Mouse (Mus musculus): ENCODE data around the gene Zp1. TPM values are rescaled to one million over a fixed set of nuclear protein-coding genes. Genes with fewer than 3 reads are reported as not detected.

Zp1 gene
- total RNA-seq, 2 experiments from 2014 or later, result not detected

- DNase-seq (ENCODE audit: low spot score in 2 of 2), result no peak
Observed at GRCm38 (mm10) chr19:10926123-10926621, 5.7 kb upstream of the Zp1 start.

- no peak for DNase-seq (ENCODE audit: low spot score in 2 of 2)
Observed at GRCm38 (mm10) chr19:10924220-10924619, 3.8 kb upstream of the Zp1 start.

- DNase-seq (ENCODE audit: low spot score in 2 of 2), result no peak
Observed at GRCm38 (mm10) chr19:10921058-10921457, 626 bp upstream of the Zp1 start.

GRCm38 (mm10) chr19:10918321-10918991 lies 2.0 kb downstream of the Zp1 start:
- no peak for DNase-seq (ENCODE audit: low spot score in 2 of 2)

- DNase-seq (ENCODE audit: low spot score in 2 of 2), result no peak
Observed at GRCm38 (mm10) chr19:10916506-10916905, 3.9 kb downstream of the Zp1 start.

GRCm38 (mm10) chr19:10914870-10915269 lies 5.6 kb downstream of the Zp1 start:
- DNase-seq (ENCODE audit: low spot score in 2 of 2), result no peak

- no peak for DNase-seq (ENCODE audit: low spot score in 2 of 2)
Observed at GRCm38 (mm10) chr19:10914291-10914690, 6.1 kb downstream of the Zp1 start.

- no peak for DNase-seq (ENCODE audit: low spot score in 2 of 2)
Observed at GRCm38 (mm10) chr19:10909087-10909721, 11.2 kb downstream of the Zp1 start.

GRCm38 (mm10) chr19:10907891-10908290 lies 12.5 kb downstream of the Zp1 start:
- DNase-seq (ENCODE audit: low spot score in 2 of 2), result peak; percentile 48 to 59

- no peak for DNase-seq (ENCODE audit: low spot score in 2 of 2)
Observed at GRCm38 (mm10) chr19:10905728-10906000, 14.8 kb downstream of the Zp1 start.

- peak; percentile 42 to 60 for DNase-seq (ENCODE audit: low spot score in 2 of 2)
Observed at GRCm38 (mm10) chr19:10904927-10905727, 15.3 kb downstream of the Zp1 start.

GRCm38 (mm10) chr19:10904512-10904911 lies 15.9 kb downstream of the Zp1 start:
- no peak for DNase-seq (ENCODE audit: low spot score in 2 of 2)

GRCm38 (mm10) chr19:10901046-10901445 lies 19.4 kb downstream of the Zp1 start:
- no peak for DNase-seq (ENCODE audit: low spot score in 2 of 2)

- DNase-seq (ENCODE audit: low spot score in 2 of 2), result no peak
Observed at GRCm38 (mm10) chr19:10900315-10900714, 20.1 kb downstream of the Zp1 start.

- no peak for DNase-seq (ENCODE audit: low spot score in 2 of 2)
Observed at GRCm38 (mm10) chr19:10897491-10897890, 22.9 kb downstream of the Zp1 start.

- no peak for DNase-seq (ENCODE audit: low spot score in 2 of 2)
Observed at GRCm38 (mm10) chr19:10896849-10897248, 23.6 kb downstream of the Zp1 start.

- DNase-seq (ENCODE audit: low spot score in 2 of 2), result no peak
Observed at GRCm38 (mm10) chr19:10895708-10896107, 24.7 kb downstream of the Zp1 start.

- DNase-seq (ENCODE audit: low spot score in 2 of 2), result peak; percentile 99 to 100
Observed at GRCm38 (mm10) chr19:10895016-10895528, 25.4 kb downstream of the Zp1 start, which contains the start of gene Prpf19. Gene Prpf19, plus strand, starts transcription at chr19:10895231.

GRCm38 (mm10) chr19:10892201-10892600 lies 28.2 kb downstream of the Zp1 start:
- no peak for DNase-seq (ENCODE audit: low spot score in 2 of 2)

- peak; percentile 92 to 95 for DNase-seq (ENCODE audit: low spot score in 2 of 2)
Observed at GRCm38 (mm10) chr19:10881426-10882154, 38.8 kb downstream of the Zp1 start, which contains the start of gene Tmem109. Gene Tmem109, minus strand, starts transcription at chr19:10882001.

GRCm38 (mm10) chr19:10880975-10881425 lies 39.4 kb downstream of the Zp1 start:
- no peak for DNase-seq (ENCODE audit: low spot score in 2 of 2)

Data from left cerebral cortex, adult 18-20 months (tissue).